Mouse (Mus musculus): Measurements from ENCODE around the gene Apoh. TPM values are rescaled to one million over a fixed set of nuclear protein-coding genes. Genes with fewer than 3 reads are reported as not detected.

The Apoh gene
- polyA plus RNA-seq, 1 experiment: not detected

- TF ChIP-seq POLR2A (IDR thresholded peaks at IDR 0.05; ENCODE audit: insufficient read depth, low read depth, low read length) (no peak), CTCF (IDR thresholded peaks at IDR 0.05; ENCODE audit: insufficient read depth, low read depth, low read length) (no peak)
- 96% methylated on average over 5 of the region's 5 CpGs for WGBS
- Histone ChIP-seq H3K4me3 (ENCODE audit: insufficient read depth, low read depth, low read length) (no peak overlapping the region), H3K27ac (ENCODE audit: insufficient read depth, low read depth, low read length) (no peak overlapping the region), H3K4me1 (ENCODE audit: control insufficient read depth, insufficient read depth, low read length) (peaks cover 15% of the 10 kb centered on the region)
These were observed 19.8 kb downstream of the Apoh start for GRCm38 (mm10) chr11:108362965-108363364.

DNA sequence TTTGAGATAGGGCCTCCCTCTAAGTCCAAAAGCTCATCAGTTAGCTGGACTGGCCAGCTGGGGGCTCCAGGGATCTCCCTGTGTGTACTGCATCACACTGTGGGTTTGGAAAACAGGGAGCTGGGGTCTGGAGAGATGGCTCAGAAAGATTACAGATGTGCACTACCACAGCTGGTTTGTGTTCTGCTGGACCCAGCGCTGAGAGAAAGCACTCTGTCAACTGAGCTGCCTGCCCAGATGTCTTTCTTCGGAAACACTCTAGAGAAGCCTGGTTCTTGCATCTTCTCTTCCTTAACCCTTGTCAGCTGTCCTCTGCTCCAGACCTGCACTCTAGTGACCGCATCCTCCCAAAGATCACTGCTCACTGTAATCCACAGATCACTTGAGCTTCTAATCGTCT is 20.8 kb downstream of the Apoh start:
- 88% methylated on average over 4 of the region's 4 CpGs for WGBS
- Histone ChIP-seq H3K4me1 (ENCODE audit: control insufficient read depth, insufficient read depth, low read length) (peaks cover 11% of the 10 kb centered on the region), H3K4me3 (ENCODE audit: insufficient read depth, low read depth, low read length) (no peak overlapping the region), H3K27ac (ENCODE audit: insufficient read depth, low read depth, low read length) (no peak overlapping the region)
- TF ChIP-seq CTCF (IDR thresholded peaks at IDR 0.05; ENCODE audit: insufficient read depth, low read depth, low read length): no peak
- TF ChIP-seq POLR2A (IDR thresholded peaks at IDR 0.05; ENCODE audit: insufficient read depth, low read depth, low read length): no peak

- TF ChIP-seq POLR2A (IDR thresholded peaks at IDR 0.05; ENCODE audit: insufficient read depth, low read depth, low read length) (no peak), CTCF (IDR thresholded peaks at IDR 0.05; ENCODE audit: insufficient read depth, low read depth, low read length) (no peak)
- Histone ChIP-seq H3K4me3 (ENCODE audit: insufficient read depth, low read depth, low read length) (no peak overlapping the region), H3K4me1 (ENCODE audit: control insufficient read depth, insufficient read depth, low read length) (peaks cover 8% of the 10 kb centered on the region), H3K27ac (ENCODE audit: insufficient read depth, low read depth, low read length) (no peak overlapping the region)
- 64% methylated on average over 6 of the region's 7 CpGs for WGBS
These were observed 21.9 kb downstream of the Apoh start for GRCm38 (mm10) chr11:108364945-108365589.

DNA sequence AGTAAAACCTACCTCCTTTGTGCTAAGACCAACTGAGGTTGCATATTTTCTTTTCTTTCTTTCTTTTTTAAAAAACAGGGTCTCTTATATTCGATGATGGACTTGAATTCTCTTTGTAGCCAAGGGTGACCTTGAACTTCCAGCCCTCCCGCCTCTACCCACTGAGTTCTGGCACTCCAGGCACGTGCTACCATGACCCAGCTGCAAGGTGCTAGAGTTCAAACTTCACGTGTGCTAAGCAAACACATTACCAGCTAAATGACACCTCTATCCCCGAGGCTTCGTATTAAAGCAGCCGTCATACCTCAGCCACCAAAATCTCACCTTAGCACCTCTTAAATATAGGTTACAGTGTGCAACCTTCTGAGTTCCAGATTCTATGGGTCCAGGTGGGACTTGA is 22.4 kb downstream of the Apoh start:
- peaks cover 6% of the 10 kb centered on the region for H3K4me1 ChIP-seq (ENCODE audit: control insufficient read depth, insufficient read depth, low read length)
- WGBS: 76% methylated on average over 7 of the region's 7 CpGs
- H3K27ac ChIP-seq (ENCODE audit: insufficient read depth, low read depth, low read length): no peak overlapping the region
- no peak overlapping the region for H3K4me3 ChIP-seq (ENCODE audit: insufficient read depth, low read depth, low read length)
- TF ChIP-seq POLR2A (IDR thresholded peaks at IDR 0.05; ENCODE audit: insufficient read depth, low read depth, low read length) (no peak), CTCF (IDR thresholded peaks at IDR 0.05; ENCODE audit: insufficient read depth, low read depth, low read length) (no peak)

DNA sequence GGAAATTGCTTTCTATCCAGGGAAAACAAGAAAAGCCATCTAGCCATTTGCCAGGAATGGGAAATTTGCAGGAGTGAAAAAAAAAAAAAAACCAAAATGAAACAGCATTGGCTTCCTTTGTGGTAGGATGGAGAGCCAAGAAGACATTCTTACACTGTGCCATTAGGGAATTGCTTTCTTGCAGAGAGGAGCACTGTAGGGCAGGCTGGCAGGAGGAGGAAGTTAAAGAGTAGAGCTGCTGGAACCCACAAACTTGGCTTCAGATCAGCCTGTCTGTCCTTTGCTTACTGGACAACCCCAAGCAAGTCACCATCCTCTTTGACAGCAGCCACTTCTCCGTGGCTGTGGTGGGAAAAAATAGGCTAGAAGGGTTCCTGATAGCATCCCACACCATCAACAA is 23.9 kb downstream of the Apoh start:
- WGBS: 67% methylated on average over 1 of the region's 1 CpGs
- Histone ChIP-seq H3K4me3 (ENCODE audit: insufficient read depth, low read depth, low read length) (no peak overlapping the region), H3K4me1 (ENCODE audit: control insufficient read depth, insufficient read depth, low read length) (peaks cover 4% of the 10 kb centered on the region), H3K27ac (ENCODE audit: insufficient read depth, low read depth, low read length) (no peak overlapping the region)
- TF ChIP-seq POLR2A (IDR thresholded peaks at IDR 0.05; ENCODE audit: insufficient read depth, low read depth, low read length) (no peak), CTCF (IDR thresholded peaks at IDR 0.05; ENCODE audit: insufficient read depth, low read depth, low read length) (no peak)

DNA sequence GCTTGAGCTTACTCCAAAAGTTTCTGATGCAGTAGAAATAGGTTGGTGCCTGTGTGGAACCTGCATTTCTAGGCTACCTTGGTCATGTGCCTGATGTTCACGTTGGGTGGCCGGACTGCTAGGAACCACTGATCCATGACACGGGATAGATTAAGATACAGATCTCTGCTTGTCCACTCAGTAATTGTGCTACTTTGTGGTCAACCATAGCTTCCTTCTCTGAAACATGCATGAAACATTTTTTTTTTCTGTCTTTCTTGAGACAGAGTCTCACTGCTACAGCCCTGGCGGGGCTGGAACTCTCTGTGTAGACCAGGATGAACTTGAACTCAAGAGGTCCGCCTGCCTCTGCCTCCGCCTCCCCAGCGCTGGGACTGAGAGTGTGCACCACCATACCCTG is 33.7 kb downstream of the Apoh start:
- Histone ChIP-seq H3K27ac (ENCODE audit: insufficient read depth, low read depth, low read length) (no peak overlapping the region), H3K4me1 (ENCODE audit: control insufficient read depth, insufficient read depth, low read length) (no peaks in the 10 kb centered on the region), H3K4me3 (ENCODE audit: insufficient read depth, low read depth, low read length) (no peak overlapping the region)
- no peak for TF ChIP-seq POLR2A (IDR thresholded peaks at IDR 0.05; ENCODE audit: insufficient read depth, low read depth, low read length)
- TF ChIP-seq CTCF (IDR thresholded peaks at IDR 0.05; ENCODE audit: insufficient read depth, low read depth, low read length): no peak
- 94% methylated on average over 7 of the region's 7 CpGs for WGBS

DNA sequence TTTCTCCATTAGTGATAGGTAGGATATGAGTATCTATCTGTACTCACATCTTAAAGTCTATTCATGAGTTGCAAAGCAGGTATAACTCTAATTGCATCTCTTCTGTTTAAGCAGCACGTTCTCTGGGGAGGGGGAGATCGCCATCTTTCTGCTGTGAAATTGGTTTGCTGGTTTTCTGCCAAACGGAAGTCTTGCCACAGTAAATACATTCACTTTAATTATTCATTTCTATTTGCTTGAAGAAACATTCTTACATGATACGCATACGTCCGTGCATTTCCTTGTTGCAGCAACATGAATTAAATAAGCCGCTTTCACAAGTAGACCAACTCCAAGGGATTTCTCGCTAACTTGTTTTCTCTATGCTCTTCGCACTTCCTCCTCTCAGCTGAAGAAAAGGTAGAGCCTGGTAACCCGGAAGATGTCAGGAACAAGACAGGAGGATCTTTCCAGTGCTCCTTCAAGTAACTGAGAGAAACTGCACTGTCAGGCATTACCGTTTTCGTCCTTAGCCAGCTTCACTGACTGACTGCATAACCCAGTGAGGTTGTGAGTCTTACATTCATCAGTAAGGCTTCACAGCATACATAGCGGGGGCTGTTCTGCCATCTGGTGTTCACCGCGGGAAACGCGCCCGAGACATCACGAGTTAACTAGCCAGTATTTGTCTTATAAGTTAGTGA is 34.7 kb downstream of the Apoh start:
- TF ChIP-seq CTCF (IDR thresholded peaks at IDR 0.05; ENCODE audit: insufficient read depth, low read depth, low read length) (peak; percentile 77), POLR2A (IDR thresholded peaks at IDR 0.05; ENCODE audit: insufficient read depth, low read depth, low read length) (no peak)
- 11% methylated on average over 19 of the region's 19 CpGs for WGBS
- H3K27ac ChIP-seq (ENCODE audit: insufficient read depth, low read depth, low read length): no peak overlapping the region
- H3K4me1 ChIP-seq (ENCODE audit: control insufficient read depth, insufficient read depth, low read length): no peaks in the 10 kb centered on the region
- H3K4me3 ChIP-seq (ENCODE audit: insufficient read depth, low read depth, low read length): peak overlapping the region; percentile 11; the same call in 1 of the 2 replicates

GRCm38 (mm10) chr11:108378363-108378751 is 35.2 kb downstream of the Apoh start:
- Histone ChIP-seq H3K27ac (ENCODE audit: insufficient read depth, low read depth, low read length) (no peak overlapping the region), H3K4me3 (ENCODE audit: insufficient read depth, low read depth, low read length) (no peak overlapping the region)
- no peak for TF ChIP-seq CTCF (IDR thresholded peaks at IDR 0.05; ENCODE audit: insufficient read depth, low read depth, low read length)
- TF ChIP-seq POLR2A (IDR thresholded peaks at IDR 0.05; ENCODE audit: insufficient read depth, low read depth, low read length): no peak

DNA sequence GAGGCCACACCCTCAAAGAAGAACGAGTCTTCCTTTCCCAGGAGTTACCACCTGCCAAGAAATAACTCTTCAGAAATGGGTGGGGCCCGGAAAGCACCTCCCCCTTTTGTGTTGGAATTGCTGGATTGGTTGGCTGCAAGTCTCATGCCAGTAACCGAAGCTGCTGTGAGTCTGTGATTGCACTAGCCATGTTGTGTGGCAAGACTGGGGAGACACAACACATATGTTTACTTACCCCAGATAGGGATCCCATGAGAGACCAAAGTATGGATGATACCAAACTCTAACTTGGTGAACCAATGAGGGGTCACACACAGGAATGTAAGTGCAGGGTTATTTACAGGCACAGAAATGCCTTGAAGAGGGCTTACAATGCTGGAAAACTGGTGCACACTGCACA is 39.5 kb downstream of the Apoh start:
- no peak for TF ChIP-seq CTCF (IDR thresholded peaks at IDR 0.05; ENCODE audit: insufficient read depth, low read depth, low read length)
- TF ChIP-seq POLR2A (IDR thresholded peaks at IDR 0.05; ENCODE audit: insufficient read depth, low read depth, low read length): no peak
- 93% methylated on average over 3 of the region's 3 CpGs for WGBS
- H3K4me1 ChIP-seq (ENCODE audit: control insufficient read depth, insufficient read depth, low read length): no peaks in the 10 kb centered on the region
- no peak overlapping the region for H3K4me3 ChIP-seq (ENCODE audit: insufficient read depth, low read depth, low read length)
- no peak overlapping the region for H3K27ac ChIP-seq (ENCODE audit: insufficient read depth, low read depth, low read length)

More at GRCm38 (mm10) chr11:108378363-108378751, 35.2 kb downstream of the Apoh start:
- H3K4me1 ChIP-seq (ENCODE audit: control insufficient read depth, insufficient read depth, low read length): no peaks in the 10 kb centered on the region
- 74% methylated on average over 4 of the region's 4 CpGs for WGBS
